In the genomic region with DNA sequence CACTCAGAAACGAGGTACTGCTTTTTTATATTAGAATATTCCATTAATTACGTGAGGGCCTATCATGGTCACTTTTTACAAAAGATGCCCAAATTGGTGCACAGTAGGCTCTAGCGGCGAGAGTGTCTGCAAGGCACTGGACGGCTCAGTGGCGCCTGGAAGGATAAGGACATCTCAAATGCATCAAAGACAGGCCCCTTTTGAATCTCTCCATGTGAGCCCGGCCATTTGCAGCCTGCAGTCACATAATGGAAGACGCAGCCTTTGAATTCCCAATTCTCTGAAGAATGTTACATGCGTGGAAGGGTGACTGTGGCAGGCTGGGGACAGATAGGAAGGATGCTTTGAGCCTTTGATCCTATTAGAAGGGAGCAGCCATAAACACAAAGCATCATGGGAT, we compare ENCODE assay signal across 26 mouse cellular contexts.
DNase-seq lines count a peak whose midpoint lies in the region; ATAC-seq lines count a peak whose summit lies in the region.
"Had no signal": no experiment of that assay in that cellular context is flagged by ENCODE, and none has a peak within 500 bp of the region (broad histone marks: within the 10 kb centered on the region; RNA-seq: fewer than 3 reads in every experiment).

No protein-coding gene starts in this region.

- H3K27ac ChIP-seq in forebrain, embryonic 13.5 days: no peak overlapping the region
- H3K27ac ChIP-seq in forebrain, embryonic 14.5 days (ENCODE audit: low read depth, low read length): no peak overlapping the region
- peak overlapping the region; percentile 62; the same call in 1 of the 2 replicates for H3K27ac ChIP-seq in neural tube, embryonic 13.5 days (replicated peaks)
- peak overlapping the region; percentile 13; the same call in 1 of the 2 replicates for H3K27ac ChIP-seq in midbrain, embryonic 15.5 days
- H3K27ac ChIP-seq: forebrain, embryonic 10.5 days; gastrocnemius, adult 2 months; heart, adult 2 months; heart, embryonic 10.5 days; heart, embryonic 13.5 days; hindbrain, embryonic 12.5 days; hindbrain, embryonic 15.5 days; intestine, embryonic 15.5 days had no signal

- no peaks in the 10 kb centered on the region for H3K36me3 ChIP-seq in forebrain, embryonic 13.5 days (ENCODE audit: poor library complexity, severe bottlenecking)
- no peaks in the 10 kb centered on the region for H3K36me3 ChIP-seq in forebrain, embryonic 14.5 days (ENCODE audit: control insufficient read depth, insufficient read depth, low read length)
- no peaks in the 10 kb centered on the region for H3K36me3 ChIP-seq in neural tube, embryonic 13.5 days
- H3K36me3 ChIP-seq in midbrain, embryonic 15.5 days (replicated peaks): no peaks in the 10 kb centered on the region
- H3K36me3 ChIP-seq: forebrain, embryonic 10.5 days; G1E; heart, embryonic 10.5 days; heart, embryonic 13.5 days; hindbrain, embryonic 12.5 days; hindbrain, embryonic 15.5 days; intestine, embryonic 15.5 days had no signal

- H3K9ac ChIP-seq in forebrain, embryonic 13.5 days: no peak overlapping the region
- H3K9ac ChIP-seq in forebrain, embryonic 14.5 days (ENCODE audit: low read length): no peak overlapping the region
- no peak overlapping the region for H3K9ac ChIP-seq in neural tube, embryonic 13.5 days
- H3K9ac ChIP-seq in midbrain, embryonic 15.5 days: no peak overlapping the region
- H3K9ac ChIP-seq: forebrain, postnatal 0 days; heart, embryonic 13.5 days; hindbrain, embryonic 12.5 days; hindbrain, embryonic 15.5 days; intestine, embryonic 15.5 days had no signal

- DNase-seq in forebrain, embryonic 14.5 days (ENCODE audit: low spot score): no peak
- no peak for DNase-seq in neural tube, embryonic 10.5 days (ENCODE audit: extremely low spot score, low spot score)
- DNase-seq in spleen, postnatal 36 days (ENCODE audit: low spot score in 2 of 2): no peak
- no peak for DNase-seq in adrenal gland, adult 18-20 months (ENCODE audit: low spot score in 2 of 2)
- DNase-seq: adrenal gland, adult 8-10 months; adrenal gland, postnatal 25 days; B cell, adult 2 months; cerebellum, adult 18-20 months; cerebellum, adult 9-10 months; cerebellum, postnatal 14 days; forebrain, postnatal 0 days; gastrocnemius, adult 2 months; gastrocnemius, postnatal 25 days; heart, adult 2 months; heart, postnatal 14 days had no signal

- no peaks in the 10 kb centered on the region for H3K9me3 ChIP-seq in forebrain, embryonic 13.5 days (replicated peaks)
- no peaks in the 10 kb centered on the region for H3K9me3 ChIP-seq in forebrain, embryonic 14.5 days (replicated peaks; ENCODE audit: control insufficient read depth, low read length)
- no peaks in the 10 kb centered on the region for H3K9me3 ChIP-seq in neural tube, embryonic 13.5 days
- no peaks in the 10 kb centered on the region for H3K9me3 ChIP-seq in midbrain, embryonic 15.5 days
- H3K9me3 ChIP-seq: forebrain, embryonic 10.5 days; heart, embryonic 10.5 days; heart, embryonic 13.5 days; hindbrain, embryonic 12.5 days; hindbrain, embryonic 15.5 days; intestine, embryonic 15.5 days had no signal

- peaks cover 10% of the 10 kb centered on the region; the same call in 1 of the 2 replicates for H3K27me3 ChIP-seq in forebrain, embryonic 13.5 days
- H3K27me3 ChIP-seq in forebrain, embryonic 14.5 days (replicated peaks; ENCODE audit: control insufficient read depth, insufficient read depth, low read length): no peaks in the 10 kb centered on the region
- no peaks in the 10 kb centered on the region for H3K27me3 ChIP-seq in neural tube, embryonic 13.5 days
- peaks cover 7% of the 10 kb centered on the region; the same call in 1 of the 2 replicates for H3K27me3 ChIP-seq in midbrain, embryonic 15.5 days (replicated peaks)
- H3K27me3 ChIP-seq: CH12.LX; heart, embryonic 13.5 days; hindbrain, embryonic 12.5 days; intestine, embryonic 15.5 days had no signal

- no peak overlapping the region for H3K4me3 ChIP-seq in forebrain, embryonic 13.5 days
- H3K4me3 ChIP-seq in forebrain, embryonic 14.5 days (ENCODE audit: low read depth, low read length): no peak overlapping the region
- H3K4me3 ChIP-seq in neural tube, embryonic 13.5 days: no peak overlapping the region
- H3K4me3 ChIP-seq in midbrain, embryonic 15.5 days: no peak overlapping the region
- H3K4me3 ChIP-seq: forebrain, embryonic 10.5 days; gastrocnemius, adult 2 months; heart, adult 2 months; heart, embryonic 10.5 days; heart, embryonic 13.5 days; hindbrain, embryonic 12.5 days; hindbrain, embryonic 15.5 days; intestine, embryonic 15.5 days had no signal

- H3K4me2 ChIP-seq in forebrain, embryonic 13.5 days: no peak overlapping the region
- H3K4me2 ChIP-seq in forebrain, embryonic 14.5 days (ENCODE audit: low read length): no peak overlapping the region
- H3K4me2 ChIP-seq in neural tube, embryonic 13.5 days: no peak overlapping the region
- H3K4me2 ChIP-seq in midbrain, embryonic 15.5 days: no peak overlapping the region
- H3K4me2 ChIP-seq: heart, embryonic 13.5 days; hindbrain, embryonic 12.5 days; hindbrain, embryonic 15.5 days; intestine, embryonic 15.5 days had no signal

- H3K4me1 ChIP-seq in forebrain, embryonic 13.5 days: peaks cover 11% of the 10 kb centered on the region; the same call in 1 of the 2 replicates
- H3K4me1 ChIP-seq in forebrain, embryonic 14.5 days (ENCODE audit: control insufficient read depth, insufficient read depth, low read length): no peaks in the 10 kb centered on the region
- H3K4me1 ChIP-seq in neural tube, embryonic 13.5 days (replicated peaks): peaks cover 8% of the 10 kb centered on the region; the same call in 1 of the 2 replicates
- H3K4me1 ChIP-seq in midbrain, embryonic 15.5 days: no peaks in the 10 kb centered on the region
- H3K4me1 ChIP-seq: heart, embryonic 13.5 days; hindbrain, embryonic 15.5 days; intestine, embryonic 15.5 days had no signal

- 58% methylated on average over 9 of the region's 9 CpGs for WGBS in forebrain, embryonic 13.5 days
- 61% methylated on average over 9 of the region's 9 CpGs for WGBS in forebrain, embryonic 14.5 days
- 72% methylated on average over 9 of the region's 9 CpGs for WGBS in neural tube, embryonic 13.5 days
- WGBS in midbrain, embryonic 15.5 days: 49% methylated on average over 9 of the region's 9 CpGs

- peak; percentile 33; the same call in 1 of the 2 replicates for ATAC-seq in forebrain, embryonic 13.5 days
- ATAC-seq in forebrain, embryonic 14.5 days: no peak; the same call in 1 of the 2 replicates
- ATAC-seq in neural tube, embryonic 13.5 days (ENCODE audit: low read depth): no peak
- peak; percentile 48; the same call in 1 of the 2 replicates for ATAC-seq in midbrain, embryonic 15.5 days (replicated peaks)
- ATAC-seq: forebrain, postnatal 0 days; intestine, embryonic 15.5 days had no signal

Comparison
In these comparisons a context has a peak if more than half of its experiments do, and no peak if none do; other contexts are left out.
1. ATAC-seq: peak in forebrain, embryonic 13.5 days (single experiment) and midbrain, embryonic 15.5 days (single experiment); none in forebrain, embryonic 14.5 days (single experiment) and neural tube, embryonic 13.5 days (single experiment).
2. H3K27ac ChIP-seq: peak in neural tube, embryonic 13.5 days (single experiment) and midbrain, embryonic 15.5 days (single experiment); none in forebrain, embryonic 13.5 days (single experiment) and forebrain, embryonic 14.5 days (single experiment).